ENCODE assay signal across 8 mouse cellular contexts in the genomic region with DNA sequence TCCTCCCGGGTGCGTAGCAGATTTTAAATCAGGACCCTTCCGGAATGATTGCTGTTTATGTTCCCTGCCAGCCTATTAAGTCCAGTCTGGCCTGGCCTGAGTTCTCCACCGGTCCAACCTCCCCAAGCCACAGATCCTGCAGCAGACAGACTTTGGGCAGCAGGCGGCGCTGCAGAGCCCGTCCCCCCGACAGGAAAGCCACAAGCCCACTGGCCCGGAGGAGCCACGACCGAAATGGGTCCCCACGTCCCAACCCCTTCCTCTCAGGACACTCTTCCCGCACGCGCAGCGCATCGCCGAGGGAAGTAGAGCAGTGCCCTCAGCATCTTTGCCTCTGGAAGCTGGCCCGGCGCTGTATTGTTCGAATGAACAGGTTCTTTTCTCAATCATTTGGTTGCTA. TPM values are rescaled to one million over a fixed set of nuclear protein-coding genes. Genes with fewer than 3 reads are reported as not detected.
A peak's percentile ranks its signal among the peaks of the same experiment; 100 is the strongest.
DNase-seq lines count a peak whose midpoint lies in the region; ATAC-seq and TF ChIP-seq lines count a peak whose summit lies in the region.

No protein-coding gene starts in this region.

- 2% methylated on average over 21 of the region's 21 CpGs for WGBS in forebrain, embryonic 16.5 days
- 3% methylated on average over 21 of the region's 21 CpGs for WGBS in lung, adult 2 months

- 0 out of 2 replicates have a peak, but pooled peaks cover 3% of the 10 kb centered on the region for H3K27me3 ChIP-seq in forebrain, embryonic 16.5 days (replicated peaks; ENCODE audit: control insufficient read depth, insufficient read depth, low read length)

- peaks cover 7% of the 10 kb centered on the region; the same call in 1 of the 2 replicates for H3K4me1 ChIP-seq in forebrain, embryonic 16.5 days (replicated peaks; ENCODE audit: control insufficient read depth, insufficient read depth, low read length)
- H3K4me1 ChIP-seq in lung, adult 2 months (ENCODE audit: control insufficient read depth, insufficient read depth, low read length) = peaks cover 5% of the 10 kb centered on the region; the same call in 1 of the 2 replicates

- peak; percentile 78 for DNase-seq in ES-CJ7 (ENCODE audit: low read depth, low spot score)
- DNase-seq in cerebellum, adult 11 months = peak; percentile 47
- peak; percentile 65 to 74 for DNase-seq in heart, postnatal 36 days
- DNase-seq in layer of hippocampus, adult 11-12 months (ENCODE audit: low spot score) = peak; percentile 36
- DNase-seq in lung, adult 2 months = peak; percentile 27
- peak; percentile 78 for DNase-seq in ovary, postnatal 36 days (ENCODE audit: low spot score)
- peak; percentile 29 to 63 for DNase-seq in thymus, postnatal 10 days (ENCODE audit: low spot score in 2 of 2)

- peak; percentile 54 for ATAC-seq in forebrain, embryonic 16.5 days

- H3K27ac ChIP-seq in forebrain, embryonic 16.5 days (ENCODE audit: low read length) = no peak overlapping the region

- TF ChIP-seq POLR2A in lung, adult 2 months (IDR thresholded peaks at IDR 0.05; ENCODE audit: borderline replicate concordance, extremely low read depth, low read depth, low read length) = no peak

- intact Hi-C loops in heart, postnatal 36 days (cut with DNase I) = no loop called here

- TF ChIP-seq CTCF in lung, adult 2 months (IDR thresholded peaks at IDR 0.05; ENCODE audit: insufficient read depth, low read length) = peak; percentile 40

- H3K36me3 ChIP-seq in forebrain, embryonic 16.5 days (ENCODE audit: control insufficient read depth, insufficient read depth) = no peaks in the 10 kb centered on the region

- H3K4me3 ChIP-seq in forebrain, embryonic 16.5 days (replicated peaks; ENCODE audit: low read length) = peak overlapping the region; percentile 74
- peak overlapping the region; percentile 60 for H3K4me3 ChIP-seq in lung, adult 2 months (replicated peaks; ENCODE audit: extremely low read depth, low read depth, low read length)

- peak overlapping the region; percentile 71 for H3K4me2 ChIP-seq in forebrain, embryonic 16.5 days (ENCODE audit: low read length)

- H3K9ac ChIP-seq in forebrain, embryonic 16.5 days (replicated peaks; ENCODE audit: low read depth, low read length) = peak overlapping the region; percentile 73

- H3K9me3 ChIP-seq in forebrain, embryonic 16.5 days (ENCODE audit: control insufficient read depth, low read length) = no peaks in the 10 kb centered on the region

RNA-seq across cellular contexts. Expression of gene Trpc3, which starts 1.1 kb away (rescaled TPM):
- polyA plus RNA-seq in forebrain, embryonic 16.5 days (2015; fragmentation: Nextera tagmentation; extraction: Ambion mirVana) = 2.9 and 3.6 TPM in 2 replicates
- total RNA-seq in heart, postnatal 36 days (2021) = 1 to 10 TPM; 5.1 to 7.1 TPM
- polyA plus RNA-seq in lung, adult 2 months (2012; rRNA removed) = 2.6 and 3.6 TPM in 2 replicates

Comparison
In these comparisons a context has a peak if more than half of its experiments do, and no peak if none do; other contexts are left out.
1. DNase-seq: peak in every context shown above with its lines; median percentile 78 in ES-CJ7; 78 in ovary, postnatal 36 days; 70 in heart, postnatal 36 days; 47 in cerebellum, adult 11 months; 46 in thymus, postnatal 10 days; 36 in layer of hippocampus, adult 11-12 months; 27 in lung, adult 2 months.